ENCODE assay signal across 31 mouse cellular contexts in the genomic region with DNA sequence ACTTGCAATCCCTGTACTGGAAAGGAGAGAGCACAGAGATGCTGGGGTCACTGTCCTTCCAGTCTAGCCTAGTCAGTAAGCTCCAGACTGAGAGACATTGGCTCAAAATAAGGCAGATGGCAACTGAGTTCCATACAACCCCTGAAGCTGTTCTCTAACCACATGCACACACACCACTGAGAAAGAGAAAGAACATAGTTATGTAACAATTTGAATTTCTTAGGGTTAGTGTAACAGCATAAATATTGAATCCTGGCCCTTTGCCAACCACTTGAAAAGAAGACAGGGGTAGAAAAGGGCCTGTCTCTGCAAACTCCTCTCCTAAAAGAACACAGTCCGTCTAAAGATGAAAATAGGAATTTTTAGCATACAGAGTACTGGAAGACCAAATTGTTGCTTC. TPM values are rescaled to one million over a fixed set of nuclear protein-coding genes. Genes with fewer than 3 reads are reported as not detected.
"Had no signal": no experiment of that assay in that cellular context is flagged by ENCODE, and none has a peak within 500 bp of the region (broad histone marks: within the 10 kb centered on the region; RNA-seq: fewer than 3 reads in every experiment).

No protein-coding gene starts in this region.

- DNase-seq: kidney, adult 11 months; kidney, adult 8-10 months; kidney, postnatal 10 days; kidney, postnatal 36 days; layer of hippocampus, adult 9-11 months; liver, postnatal 0 days; retina, postnatal 1 day; thymus, adult 18-20 months; thymus, postnatal 36 days had no signal

- H3K4me3 ChIP-seq: kidney, embryonic 15.5 days; limb, embryonic 15.5 days; midbrain, embryonic 12.5 days; myocyte; neural tube, embryonic 13.5 days had no signal

- H3K27me3 ChIP-seq: kidney, embryonic 15.5 days; limb, embryonic 15.5 days; midbrain, embryonic 12.5 days; neural tube, embryonic 13.5 days had no signal

- H3K36me3 ChIP-seq: kidney, embryonic 15.5 days; limb, embryonic 15.5 days; midbrain, embryonic 12.5 days; neural tube, embryonic 13.5 days had no signal

- H3K9ac ChIP-seq: kidney, embryonic 15.5 days; limb, embryonic 15.5 days; liver, embryonic 14.5 days; liver, postnatal 0 days; midbrain, embryonic 12.5 days; neural tube, embryonic 13.5 days had no signal

- H3K27ac ChIP-seq: kidney, embryonic 15.5 days; limb, embryonic 15.5 days; liver, embryonic 14.5 days; macrophage; midbrain, embryonic 12.5 days; neural tube, embryonic 13.5 days had no signal

- H3K4me2 ChIP-seq: kidney, embryonic 15.5 days; limb, embryonic 15.5 days; liver, embryonic 11.5 days; midbrain, embryonic 12.5 days; neural tube, embryonic 13.5 days had no signal

- ATAC-seq: liver, postnatal 0 days; midbrain, embryonic 16.5 days had no signal

- H3K9me3 ChIP-seq: kidney, embryonic 15.5 days; limb, embryonic 15.5 days; midbrain, embryonic 12.5 days; neural tube, embryonic 13.5 days had no signal

RNA-seq across cellular contexts. Expression of a gene that starts 12.8 kb away (rescaled TPM):
- total RNA-seq: layer of hippocampus, postnatal 25 days; left cerebral cortex, adult 18-20 months; left cerebral cortex, postnatal 25 days; megakaryocyte, adult 5-6 weeks; monocyte, adult 5-6 weeks; neutrophil, adult 5-6 weeks had no signal
- polyA plus RNA-seq: kidney, embryonic 15.5 days; limb, embryonic 11.5 days; limb, embryonic 15.5 days; liver, embryonic 11.5 days; liver, embryonic 14.5 days; liver, postnatal 0 days; lung, embryonic 16.5 days; macrophage; midbrain, embryonic 12.5 days; midbrain, embryonic 16.5 days; myocyte; neural tube, embryonic 13.5 days; small intestine, adult 2 months; spleen, adult 2 months; stomach, embryonic 16.5 days; testis, adult 2 months; urinary bladder, adult 2 months had no signal
